Mouse (Mus musculus) left cerebral cortex, postnatal 25 days (tissue): Measurements from ENCODE around the gene Pdxdc1. TPM values are rescaled to one million over a fixed set of nuclear protein-coding genes. Genes with fewer than 3 reads are reported as not detected.
"Not testable (repeated sequence)": the region's sequence is repeated elsewhere in the genome, so short reads cannot be mapped to it uniquely, and the experiment has no call there.

Experiments used
- DNase-seq, 2 experiments: peaks; one replicate each; pipeline ENCODE4 v3.0.0; 2022; ENCODE audit warnings: low spot score in 2 of 2, mixed read lengths in 1 of 2
- intact Hi-C: fragments of 180-260 bp; cut with DNase I; formaldehyde crosslinking; loops from one replicate; pipeline ENCODE4 v1.15.1; 2025
- microRNA-seq, 2 experiments: library from miRNA; unstranded; fragments of <30 nt; microRNA quantifications; one replicate each; pipeline ENCODE4 v1.2.0; 2022
- total RNA-seq, 2 experiments: library from RNA; stranded (reverse); gene quantifications; 2 replicates each; pipeline ENCODE4 v1.2.3; 2021

Gene Pdxdc1
- total RNA-seq, 2 experiments from 2014 or later = 64.9 to 74.6 TPM

DNA sequence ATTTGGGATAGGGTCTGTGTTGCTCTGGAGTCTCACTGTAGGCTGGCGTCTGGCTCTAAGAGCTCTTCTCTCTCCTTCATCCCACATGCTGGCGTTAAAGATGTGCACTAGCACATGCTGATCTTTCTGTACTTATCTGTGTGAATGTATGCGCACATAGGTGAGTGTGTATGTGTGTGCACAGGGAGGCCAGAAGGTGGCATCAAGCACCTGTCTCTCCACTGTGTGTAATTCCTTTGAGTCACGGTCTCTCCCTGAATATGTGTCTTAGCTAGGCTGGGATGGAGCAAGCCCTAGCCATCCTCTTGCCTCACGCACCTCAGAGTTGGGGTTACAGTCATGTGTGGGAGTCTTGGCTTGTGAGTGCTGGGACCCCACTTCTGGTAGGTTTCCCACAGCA, 82.2 kb downstream of the Pdxdc1 start:
- intact Hi-C loops = no loop called here
- no peak for DNase-seq

DNA sequence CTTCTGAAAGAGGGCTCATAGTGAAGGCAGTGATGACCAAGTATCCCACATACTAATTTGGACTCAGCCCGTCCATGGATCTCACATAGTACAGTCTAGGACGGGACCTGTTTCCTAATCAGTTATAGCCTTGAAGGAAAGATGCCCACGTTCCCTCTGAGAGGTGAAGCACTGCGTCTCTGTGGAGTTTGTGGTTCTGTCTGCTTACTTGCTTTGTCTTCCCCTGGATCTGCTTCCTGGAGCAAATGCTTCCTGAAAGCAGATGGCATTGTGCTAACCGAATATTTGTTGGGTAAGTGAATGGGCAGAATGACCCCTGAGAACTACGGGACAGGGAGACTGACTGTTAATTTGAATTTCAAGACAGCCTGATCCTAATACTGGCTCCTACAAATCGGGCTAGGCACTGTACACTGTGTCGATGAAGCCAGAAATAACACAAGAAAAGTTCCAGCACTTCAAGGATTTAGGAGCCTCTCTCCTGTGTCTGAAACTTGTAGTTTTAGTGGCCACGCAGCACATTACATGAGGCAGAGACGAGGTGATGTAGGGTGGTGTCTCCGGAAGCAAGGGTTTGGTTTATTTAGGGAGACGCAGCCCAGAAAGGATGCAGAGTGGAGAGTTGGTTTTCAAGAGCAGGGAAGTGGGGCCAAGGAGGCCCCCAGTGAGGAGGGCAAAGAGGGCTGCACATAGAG, 83.0 kb downstream of the Pdxdc1 start:
- intact Hi-C loops = no loop called here
- no peak for DNase-seq

DNA sequence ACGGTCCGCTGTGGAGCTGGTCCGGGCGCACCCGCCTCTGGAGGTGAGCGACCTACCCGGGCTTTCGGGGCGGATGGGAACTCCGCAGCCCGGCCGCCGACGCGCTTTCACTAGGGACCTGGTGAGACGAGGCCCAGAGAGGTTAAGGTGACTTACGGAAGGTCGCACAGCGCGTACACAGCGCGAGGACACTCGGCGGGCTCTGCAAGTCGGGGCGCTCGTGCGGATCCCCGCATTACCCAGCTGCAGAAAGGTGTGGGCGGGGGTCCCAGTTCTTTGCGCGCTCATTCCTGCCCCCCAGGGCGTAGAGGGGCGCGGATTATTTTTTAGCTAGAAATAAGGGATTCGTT, 83.6 kb downstream of the Pdxdc1 start:
- no peak for DNase-seq
- intact Hi-C loops = no loop called here

DNA sequence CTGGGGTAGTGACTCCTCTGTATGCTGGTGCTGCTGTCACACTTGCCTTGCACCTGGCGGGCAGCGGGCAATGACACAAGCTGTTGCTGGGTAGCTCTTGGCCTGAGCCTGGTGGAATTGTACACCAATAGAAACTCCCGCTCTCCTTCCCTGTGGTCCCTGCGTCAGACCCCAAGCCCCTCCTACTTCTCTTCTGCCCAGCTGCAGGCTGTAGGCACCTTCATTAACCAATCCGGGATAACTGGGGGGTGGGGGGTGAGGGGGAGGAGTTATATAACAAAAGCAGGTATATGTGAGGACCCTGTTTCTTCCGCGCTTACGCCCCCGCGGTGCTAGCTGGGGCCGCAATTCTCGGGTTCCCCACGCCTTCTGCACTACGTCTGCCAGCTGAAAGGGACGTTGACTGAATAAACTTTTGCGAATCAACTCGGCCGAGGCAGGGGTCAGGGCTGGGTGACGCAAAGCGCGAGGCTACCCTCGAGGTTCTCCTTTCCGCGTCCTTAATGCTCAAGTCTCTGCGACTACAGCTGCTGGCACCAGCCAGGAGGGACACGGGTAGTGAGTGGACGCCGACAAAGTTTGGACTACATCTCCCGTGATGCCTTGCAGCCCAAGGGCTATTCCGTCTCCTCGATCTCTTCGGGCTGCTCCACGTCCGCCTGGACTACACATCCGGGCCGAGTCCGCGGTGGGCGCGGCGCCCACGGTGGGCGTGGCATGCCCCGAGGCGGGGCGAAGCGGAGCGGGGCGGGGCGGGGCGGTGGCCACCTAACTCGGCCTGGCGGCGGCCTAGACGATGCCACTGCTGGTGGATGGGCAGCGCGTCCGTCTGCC, 84.2 kb downstream of the Pdxdc1 start, which contains the start of gene Ntan1:
Gene Ntan1, plus strand, starts transcription at position 286 of the 834 bp plus-strand sequence.
- peak; percentile 95 to 98 for DNase-seq
- intact Hi-C loops = no loop called here

DNA sequence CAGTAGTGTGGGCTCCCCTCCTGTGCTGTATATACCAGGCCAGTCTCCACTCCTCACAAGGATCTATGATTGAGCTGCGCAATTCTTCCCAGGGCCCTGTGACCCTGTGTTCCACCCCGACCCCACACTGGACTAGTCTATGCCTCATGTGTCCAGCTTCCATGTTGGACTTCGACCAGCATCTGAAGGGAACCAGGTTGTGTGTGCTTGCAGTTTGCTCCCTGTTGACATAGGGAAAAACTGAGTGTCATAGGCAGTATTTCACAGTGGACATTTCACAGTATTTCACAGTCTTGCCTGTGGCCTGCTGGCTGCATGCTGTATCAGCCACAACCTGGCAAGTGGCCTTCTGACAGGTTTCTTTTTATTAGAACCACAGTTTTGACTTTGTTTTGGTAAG, 89.7 kb downstream of the Pdxdc1 start:
- DNase-seq = no peak
- intact Hi-C loops = no loop called here

DNA sequence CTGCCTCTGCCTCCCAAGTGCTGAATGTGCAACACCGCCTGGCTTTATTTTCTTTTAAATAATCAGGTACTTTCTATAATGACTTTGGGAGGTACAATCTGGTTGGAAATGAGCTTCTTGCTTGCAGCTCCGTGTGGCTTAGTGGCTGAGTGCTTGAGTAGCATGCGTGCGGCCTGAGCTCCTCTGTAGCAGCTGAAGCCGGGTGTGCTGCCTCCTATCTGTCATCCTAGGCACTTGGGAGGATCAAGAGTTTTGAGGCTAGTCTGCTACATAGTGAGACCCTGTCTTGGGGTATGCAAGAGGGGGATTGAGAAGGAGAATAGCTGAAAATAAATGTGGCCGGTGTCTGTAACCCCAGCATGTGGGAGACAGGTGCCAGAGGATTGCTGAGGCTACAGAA, 90.8 kb downstream of the Pdxdc1 start:
- no peak for DNase-seq
- intact Hi-C loops = no loop called here

DNA sequence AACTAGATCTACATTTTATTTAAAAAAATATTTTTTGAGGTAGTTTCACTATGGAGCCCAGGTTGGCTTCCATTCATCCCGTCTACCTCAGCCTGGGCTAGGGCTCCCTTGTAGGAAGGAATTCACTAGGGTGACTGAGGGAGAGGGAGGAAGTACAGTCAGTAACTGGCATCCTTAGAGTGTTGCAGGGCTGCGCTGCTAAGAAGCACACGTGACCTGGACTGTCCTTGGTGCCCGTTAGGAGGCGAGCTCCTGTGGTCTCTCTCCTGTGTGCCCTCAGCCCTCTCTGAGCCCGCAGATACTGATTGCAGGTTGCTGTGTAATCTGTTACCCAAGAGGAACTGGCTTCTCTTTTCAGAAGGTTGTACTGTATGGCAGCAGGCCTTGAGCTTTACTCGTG, 94.5 kb downstream of the Pdxdc1 start:
- DNase-seq = no peak
- intact Hi-C loops = no loop called here

DNA sequence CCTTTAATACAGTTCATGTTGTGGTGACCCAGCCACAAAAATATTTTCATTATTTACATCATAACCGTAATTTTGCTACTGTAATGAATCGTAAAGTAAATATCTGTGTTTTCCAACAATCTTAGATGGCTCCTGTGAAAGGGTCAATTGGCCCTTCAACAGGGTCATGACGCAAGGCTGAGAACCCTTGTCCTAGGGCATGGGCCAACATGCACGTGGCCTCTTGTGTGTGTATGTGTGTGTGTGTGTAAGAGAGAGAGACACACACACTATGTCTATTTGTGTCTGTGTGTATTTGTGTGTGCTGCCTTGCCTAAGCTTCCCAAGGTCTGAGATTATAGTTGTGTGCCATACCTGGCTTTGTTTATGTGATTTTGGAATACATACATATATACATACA, 95.3 kb downstream of the Pdxdc1 start:
- intact Hi-C loops = no loop called here

DNA sequence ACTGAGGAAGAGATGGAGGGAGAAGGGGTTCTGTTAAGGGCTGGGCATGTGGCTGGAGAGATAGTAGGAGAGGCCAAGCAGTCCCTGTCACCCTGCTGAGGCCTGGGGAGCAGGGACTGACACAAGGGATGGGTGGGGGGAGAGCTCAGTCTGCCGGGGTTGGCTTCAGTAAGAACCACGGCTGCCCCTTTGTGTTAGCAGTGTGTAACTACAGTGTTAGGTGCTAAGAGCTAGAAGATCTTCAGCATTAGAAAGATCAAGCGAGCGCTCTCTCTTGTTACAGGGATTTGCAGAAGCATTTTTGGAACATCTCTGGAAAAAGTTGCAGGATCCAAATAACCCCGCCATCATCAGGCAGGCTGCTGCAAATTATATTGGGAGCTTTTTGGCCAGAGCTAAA, 98.3 kb downstream of the Pdxdc1 start:
- DNase-seq = peak in 1 of 2 experiments; percentile 36
- intact Hi-C loops = no loop called here

More for the DNA sequence above, 95.3 kb downstream of the Pdxdc1 start:
- DNase-seq = no peak

DNA sequence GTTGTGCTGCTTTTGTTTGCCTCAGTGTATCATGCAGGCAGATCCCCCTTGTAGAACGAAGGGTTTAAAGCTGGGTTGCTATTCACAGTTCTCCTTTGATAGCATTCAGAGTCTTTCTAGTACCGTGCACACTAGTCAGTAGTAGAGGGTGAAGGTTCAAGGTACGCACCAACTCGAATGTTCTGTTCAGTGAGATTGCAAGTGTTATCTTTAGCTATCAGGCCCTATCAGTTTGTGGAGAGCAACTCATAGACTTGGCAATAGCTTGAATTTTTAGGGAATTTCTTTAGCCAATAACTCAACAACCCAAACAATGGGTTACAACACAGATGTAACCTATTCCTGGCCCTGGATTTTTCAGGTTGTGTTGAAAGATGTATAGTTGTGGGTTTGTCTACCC, 101.7 kb downstream of the Pdxdc1 start:
- intact Hi-C loops = no loop called here
- DNase-seq = no peak

DNA sequence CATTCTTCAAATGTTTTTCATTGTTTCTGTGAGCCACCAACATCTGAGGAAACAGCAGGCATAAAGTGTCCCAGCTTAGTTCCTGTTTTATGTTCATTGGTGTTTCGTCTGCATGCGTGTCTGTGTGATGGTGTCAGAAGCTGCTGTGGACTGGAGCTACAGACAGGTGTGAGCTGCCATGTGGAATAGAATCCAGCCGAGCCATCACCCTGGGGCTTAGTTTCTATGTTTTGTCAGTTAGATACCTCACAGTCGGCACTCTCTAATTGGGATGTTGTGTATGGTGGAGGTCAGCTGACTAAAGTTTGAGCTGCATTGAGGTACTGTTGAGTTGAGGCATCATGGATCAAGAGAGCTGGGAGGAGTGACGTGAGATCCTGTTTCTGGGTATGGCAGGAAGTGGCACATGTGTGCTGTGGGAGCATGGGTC, 106.2 kb downstream of the Pdxdc1 start:
- DNase-seq = no peak

DNA sequence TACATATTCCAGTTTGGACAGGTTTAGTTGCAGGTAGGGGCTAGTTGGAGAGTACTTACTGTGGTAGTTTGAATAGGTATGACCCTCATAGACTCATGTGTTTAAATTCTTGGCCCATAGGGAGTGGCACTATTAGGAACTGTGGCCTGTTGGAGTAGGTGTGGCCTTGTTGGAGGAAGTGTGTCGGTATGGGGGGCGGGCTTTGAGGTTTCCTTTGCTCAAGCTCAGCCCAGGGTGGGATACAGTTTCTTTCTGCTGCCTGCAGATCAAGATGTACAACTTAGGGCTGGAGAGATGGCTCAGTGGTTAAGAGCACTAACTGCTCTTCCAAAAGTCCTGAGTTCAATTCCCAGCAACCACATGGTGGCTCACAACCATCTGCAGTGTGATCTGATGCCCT, 109.5 kb downstream of the Pdxdc1 start:
- intact Hi-C loops = not testable (repeated sequence)

More for the DNA sequence above, 106.2 kb downstream of the Pdxdc1 start:
- intact Hi-C loops = no loop called here

DNA sequence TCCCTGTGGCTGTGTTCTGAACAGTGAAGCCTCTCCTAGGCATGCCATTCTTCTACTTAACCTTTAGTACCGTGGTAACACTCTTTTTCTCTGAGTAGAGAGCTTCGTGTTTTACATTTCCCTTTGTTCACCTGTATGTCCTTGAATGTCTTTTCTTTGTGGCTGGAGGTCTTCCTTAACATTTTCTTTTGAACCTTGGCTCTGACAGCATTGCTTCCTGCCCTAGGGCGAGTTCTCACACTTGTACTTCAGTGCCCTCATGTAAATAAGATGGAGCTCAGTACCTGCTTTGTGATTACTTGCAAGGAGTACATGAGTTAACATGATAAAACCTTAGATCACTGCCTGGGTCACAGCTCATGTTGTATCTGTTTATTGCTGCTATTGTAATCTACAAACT, 117.0 kb downstream of the Pdxdc1 start:
- intact Hi-C loops = no loop called here
- DNase-seq = no peak

More for the DNA sequence above, 109.5 kb downstream of the Pdxdc1 start:
- DNase-seq = not testable (repeated sequence)

Small RNAs within 50 kb of the gene (microRNA-seq; reads per million reads assigned to microRNA genes)
- 0 to 0.25 reads per million in 2 experiments for gene Gm27734

Other genes starting within 250 kb of the Pdxdc1 start
- gene Parn, start 235.0 kb downstream of the Pdxdc1 start, total RNA-seq = 10 to 100 TPM; 22.9 to 23.8 TPM
- 10 to 100 TPM; 38.0 to 38.9 TPM for gene Bfar, start 231.3 kb downstream of the Pdxdc1 start, total RNA-seq
- 1 to 10 TPM; 3.4 to 4.4 TPM for gene 3110001I22Rik, start 231.2 kb downstream of the Pdxdc1 start, total RNA-seq
- not detected for gene Pla2g10, start 172.1 kb downstream of the Pdxdc1 start, total RNA-seq
- 10 to 100 TPM; 47.3 to 49.0 TPM for gene Rrn3, start 122.4 kb downstream of the Pdxdc1 start, total RNA-seq
- 10 to 100 TPM; 89.9 to 97.1 TPM for gene Ntan1, start 84.3 kb downstream of the Pdxdc1 start, total RNA-seq
- 10 to 100 TPM; 64.8 to 68.0 TPM for gene Mpv17l, start within 50 bp of the Pdxdc1 start, total RNA-seq
- gene 2900011O08Rik, start 83.5 kb upstream of the Pdxdc1 start, total RNA-seq = 100 to 1,000 TPM; 262 to 285 TPM
- 1 to 10 TPM; 1.0 to 1.7 TPM for gene Ifitm7, start 83.8 kb upstream of the Pdxdc1 start, total RNA-seq